Mouse (Mus musculus) macrophage (primary cell): ENCODE measurements around the gene Sfrp4. TPM values are rescaled to one million over a fixed set of nuclear protein-coding genes. Genes with fewer than 3 reads are reported as not detected.
"Not testable (repeated sequence)": the region's sequence is repeated elsewhere in the genome, so short reads cannot be mapped to it uniquely, and the experiment has no call there.

Experiments used
- H3K27ac ChIP-seq: fragments of 350-480 bp; formaldehyde crosslinking; 2 replicates; pipeline ENCODE4 v1.9.0; 2021
- H3K36me3 ChIP-seq: fragments of 350-480 bp; formaldehyde crosslinking; 2 replicates; pipeline ENCODE4 v1.9.0; 2021; ENCODE audit errors: inconsistent target
- H3K4me3 ChIP-seq: fragments of 350-480 bp; formaldehyde crosslinking; 2 replicates; pipeline ENCODE4 v1.9.0; 2021; ENCODE audit errors: inconsistent target
- H3K79me2 ChIP-seq: fragments of 350-480 bp; formaldehyde crosslinking; 2 replicates; pipeline ENCODE4 v1.9.0; 2021; ENCODE audit errors: inconsistent target
- WGBS: methylation state at CpG from one replicate; pipeline ENCODE4 v1.1.7; 2026; ENCODE audit warnings: inconsistent platforms; ENCODE audit not compliant: missing documents; 5-methylcytosine and 5-hydroxymethylcytosine counted together
- polyA plus RNA-seq: library from polyadenylated mRNA; stranded (reverse); fragments of 250-400 nt; gene quantifications from 3 replicates; pipeline ENCODE4 v1.2.4, GENCODE M21; 2018; ENCODE audit warnings: inconsistent platforms
- total RNA-seq, 78 experiments: library from RNA; depleted of rRNA; stranded (reverse); fragments of 250-400 nt; gene quantifications; 1 replicate in 9 of 78; 2 replicates in 24 of 78; 3 replicates in 43 of 78; 4 replicates in 2 of 78; pipeline ENCODE4 v1.2.4; 2018; ENCODE audit warnings: inconsistent platforms in 56 of 78

The Sfrp4 gene
- total RNA-seq (2018; cell fraction: chromatin; rRNA removed) = under 1 TPM in 1 of 26 experiments, not detected in 25; 0.95 TPM
- not detected for total RNA-seq (2018; cell fraction: cytosol; rRNA removed)
- total RNA-seq (2018; cell fraction: nucleus; rRNA removed) = not detected
- polyA plus RNA-seq = not detected in 3 replicates

DNA sequence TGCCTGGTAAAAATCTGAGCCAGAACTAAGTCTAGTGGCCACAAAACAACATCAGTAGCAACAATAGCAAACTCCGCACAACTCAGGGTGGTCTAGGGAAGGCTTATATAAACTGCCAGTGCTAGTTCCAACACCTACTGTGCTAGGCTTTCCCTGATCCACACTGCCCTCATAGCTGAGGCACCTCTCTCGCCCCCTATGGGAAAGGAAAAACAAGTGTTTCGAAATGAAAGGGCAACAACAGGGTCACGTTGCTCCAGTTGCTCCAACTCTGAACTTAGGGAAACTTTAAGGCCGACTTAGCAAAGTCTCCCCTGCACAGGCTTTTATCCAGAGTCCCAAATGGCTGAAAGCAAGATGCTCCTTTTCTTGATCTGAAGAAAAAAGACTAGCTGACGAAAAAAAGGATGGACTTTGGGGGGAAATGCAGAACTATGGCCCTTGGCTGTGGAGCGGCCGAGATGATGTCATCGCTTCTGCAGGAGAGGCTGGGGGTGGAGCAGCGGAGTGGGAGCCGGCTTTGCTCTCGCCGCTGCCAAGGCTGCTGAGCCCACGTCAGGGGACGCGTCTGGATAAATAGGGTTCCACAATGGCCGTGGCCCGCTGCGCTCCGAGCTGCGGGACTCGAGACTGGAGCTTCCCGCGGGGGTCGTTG is at the start of gene Sfrp4:
Gene Sfrp4, plus strand, starts transcription at position 532 of the 655 bp plus-strand sequence.
- H3K79me2 ChIP-seq = no peaks in the 10 kb centered on the region
- H3K36me3 ChIP-seq = no peaks in the 10 kb centered on the region
- no peak within 1 kb of the TSS for H3K27ac ChIP-seq
- H3K4me3 ChIP-seq = peak within 1 kb of the TSS; percentile 1; the same call in 1 of the 2 replicates
- WGBS = 5% methylated on average over 25 of the region's 25 CpGs

DNA sequence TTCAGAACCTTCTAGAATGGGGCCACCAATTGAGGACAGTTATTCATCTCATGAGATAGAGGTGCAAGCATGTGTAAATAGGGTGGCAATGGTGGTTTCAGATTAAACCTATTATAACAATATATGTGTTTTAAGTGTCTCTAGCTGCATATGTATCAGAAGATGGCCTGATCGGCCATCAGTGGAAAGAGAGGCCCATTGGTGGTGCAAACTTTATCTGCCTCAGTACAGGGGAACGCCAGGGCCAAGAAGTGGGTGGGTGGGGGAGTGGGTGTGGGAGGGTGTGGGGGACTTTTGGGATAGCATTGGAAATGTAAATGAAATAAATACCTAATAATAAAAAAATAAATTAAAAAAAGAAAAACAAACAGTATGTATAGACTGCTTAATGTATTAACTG is 48.2 kb upstream of the Sfrp4 start:
- H3K79me2 ChIP-seq, H3K27ac ChIP-seq, H3K4me3 ChIP-seq, H3K36me3 ChIP-seq: not testable (repeated sequence)
- 75% methylated on average over 2 of the region's 2 CpGs for WGBS

DNA sequence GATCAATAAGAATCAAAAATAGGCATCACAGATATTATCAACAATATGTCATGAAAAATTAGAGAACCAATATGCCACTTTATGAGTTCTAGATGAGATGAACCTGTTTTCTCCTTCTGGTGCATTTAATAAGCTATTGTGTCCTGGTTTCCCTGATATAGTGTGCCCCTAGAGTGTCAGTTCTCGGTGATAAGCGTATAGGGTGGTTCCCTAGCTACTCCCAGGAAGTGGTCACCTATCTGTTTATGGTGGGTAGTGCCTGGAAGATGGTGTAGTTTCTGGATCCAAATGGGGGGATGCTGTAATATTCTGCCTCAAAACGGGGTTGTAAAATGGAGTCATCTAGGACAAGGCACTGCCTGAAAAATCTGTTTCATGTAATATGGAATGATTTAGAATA is 47.0 kb upstream of the Sfrp4 start:
- no peaks in the 10 kb centered on the region for H3K36me3 ChIP-seq

DNA sequence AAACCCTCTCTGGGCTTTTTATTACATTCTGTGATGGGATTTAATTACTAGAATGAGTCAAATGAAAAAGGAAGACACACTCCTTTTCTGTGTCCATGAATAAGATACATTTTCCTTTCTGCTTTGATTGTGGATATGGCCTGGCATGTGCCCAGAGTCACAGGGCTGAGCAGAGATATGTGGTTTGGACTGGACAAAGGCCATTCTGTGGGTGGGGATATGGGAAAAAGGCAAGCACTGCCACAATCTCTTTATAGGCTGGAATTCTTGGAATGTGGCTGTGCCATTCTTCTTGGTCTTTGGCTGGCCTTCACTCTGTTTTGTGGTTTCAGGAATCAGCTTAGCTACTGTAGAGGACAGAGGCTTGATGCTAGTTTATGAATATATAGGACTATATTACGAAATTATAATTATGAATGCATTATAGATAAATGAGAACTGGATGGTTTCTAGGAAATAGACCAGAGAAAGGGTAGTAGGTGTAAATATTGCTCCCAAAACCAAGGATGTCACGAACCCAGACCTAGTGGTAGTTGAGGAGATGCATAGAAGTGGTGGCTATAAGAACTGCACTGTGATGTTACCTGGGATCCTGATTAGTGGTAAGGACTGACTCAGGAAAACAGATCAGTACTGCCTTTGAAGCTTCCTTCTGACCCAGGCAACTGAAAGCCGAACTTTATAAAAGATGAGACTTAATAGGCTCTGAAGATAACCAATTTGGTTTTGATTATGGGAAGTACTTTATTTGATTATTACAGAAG is 31.7 kb upstream of the Sfrp4 start:
- no peak overlapping the region for H3K27ac ChIP-seq
- WGBS = 90% methylated on average over 3 of the region's 3 CpGs
- no peaks in the 10 kb centered on the region for H3K36me3 ChIP-seq
- no peak overlapping the region for H3K4me3 ChIP-seq
- H3K79me2 ChIP-seq = no peaks in the 10 kb centered on the region

More for the DNA sequence above, 47.0 kb upstream of the Sfrp4 start:
- H3K27ac ChIP-seq = no peak overlapping the region
- 93% methylated on average over 3 of the region's 3 CpGs for WGBS
- no peaks in the 10 kb centered on the region for H3K79me2 ChIP-seq
- no peak overlapping the region for H3K4me3 ChIP-seq

DNA sequence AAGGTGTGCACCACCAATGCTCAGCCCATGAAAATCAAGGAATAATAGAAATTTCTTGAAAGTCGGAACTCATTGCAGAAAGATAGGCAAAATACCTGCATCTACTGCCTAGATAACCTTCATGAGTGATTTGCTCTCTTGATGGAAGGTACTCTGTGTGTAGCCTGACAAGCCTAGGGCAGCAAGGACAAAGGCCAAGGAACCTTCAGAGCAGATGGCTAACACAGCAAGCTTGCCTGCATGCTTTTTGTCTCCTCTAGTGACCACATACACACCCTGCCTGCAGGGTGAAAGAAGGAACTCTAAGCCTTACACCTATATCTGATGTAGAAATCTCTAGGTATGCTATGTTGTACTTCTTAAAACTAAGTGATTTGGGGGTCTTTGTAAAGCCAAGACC is 27.8 kb upstream of the Sfrp4 start:
- Histone ChIP-seq H3K79me2 (no peaks in the 10 kb centered on the region), H3K4me3 (no peak overlapping the region), H3K36me3 (no peaks in the 10 kb centered on the region), H3K27ac (no peak overlapping the region)
- 93% methylated on average over 1 of the region's 1 CpGs for WGBS

DNA sequence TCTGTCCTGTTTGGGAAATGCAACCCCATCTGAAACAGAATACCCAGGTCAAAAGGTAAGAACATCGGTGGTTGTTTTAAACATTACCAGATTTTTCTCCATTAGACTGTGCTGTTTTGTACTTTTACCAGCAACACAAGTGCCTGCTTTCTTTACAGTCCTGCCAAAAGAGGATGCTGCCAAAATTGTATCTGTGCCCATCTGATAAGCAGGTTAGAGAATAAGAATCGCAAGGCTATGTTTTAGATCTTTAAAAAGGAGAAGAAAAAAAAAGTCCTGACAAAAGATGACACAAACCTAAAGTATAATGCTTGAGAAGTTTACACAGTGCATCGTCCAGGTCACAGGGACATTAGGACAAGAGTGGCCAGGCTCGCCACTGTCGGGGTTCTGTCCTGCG is 23.7 kb upstream of the Sfrp4 start:
- H3K36me3 ChIP-seq = no peaks in the 10 kb centered on the region
- no peak overlapping the region for H3K27ac ChIP-seq
- no peaks in the 10 kb centered on the region for H3K79me2 ChIP-seq
- 74% methylated on average over 6 of the region's 6 CpGs for WGBS
- no peak overlapping the region for H3K4me3 ChIP-seq

DNA sequence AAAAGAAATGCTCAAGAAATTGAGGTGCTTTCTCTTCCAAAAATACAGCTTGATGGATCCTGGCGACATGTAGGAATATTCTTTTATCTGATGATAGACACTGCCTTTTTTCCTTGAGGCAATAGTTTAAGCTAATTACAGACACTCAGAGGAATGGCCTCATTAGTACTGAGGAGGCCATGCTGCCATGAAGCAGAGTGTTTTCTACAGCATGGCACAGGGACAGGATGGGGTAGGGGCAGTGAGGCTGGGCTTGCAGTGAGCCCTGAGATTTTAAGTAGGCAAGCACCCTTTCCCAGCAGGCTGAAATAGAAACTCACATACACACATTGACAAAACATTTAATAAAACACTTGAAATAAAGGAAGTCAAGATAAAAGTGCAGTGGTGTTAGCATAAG is 20.4 kb upstream of the Sfrp4 start:
- H3K4me3 ChIP-seq = no peak overlapping the region

DNA sequence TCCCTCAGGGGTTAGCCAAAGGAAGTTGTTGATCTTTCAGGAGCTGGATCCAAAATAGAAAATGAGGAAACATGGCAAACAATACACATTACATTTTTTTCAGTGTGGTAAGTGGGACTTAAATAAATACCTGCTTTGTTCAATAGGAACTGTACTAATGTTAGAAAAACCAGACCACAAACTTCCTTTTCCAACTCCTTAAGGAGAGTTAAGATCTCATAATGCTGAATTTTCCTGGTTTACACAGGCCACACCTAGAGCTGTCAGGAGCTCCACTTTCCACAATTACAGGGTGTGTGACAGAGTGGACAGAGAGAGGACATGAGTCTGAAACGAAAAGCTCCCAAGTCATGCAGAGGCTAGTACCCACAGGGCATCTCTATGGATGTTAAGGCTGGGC is 19.2 kb upstream of the Sfrp4 start:
- H3K4me3 ChIP-seq = no peak overlapping the region
- H3K36me3 ChIP-seq = no peaks in the 10 kb centered on the region
- H3K79me2 ChIP-seq = no peaks in the 10 kb centered on the region
- 60% methylated on average over 1 of the region's 1 CpGs for WGBS
- no peak overlapping the region for H3K27ac ChIP-seq

More for the DNA sequence above, 20.4 kb upstream of the Sfrp4 start:
- H3K36me3 ChIP-seq = no peaks in the 10 kb centered on the region
- H3K79me2 ChIP-seq = no peaks in the 10 kb centered on the region
- 100% methylated on average over 1 of the region's 1 CpGs for WGBS
- no peak overlapping the region for H3K27ac ChIP-seq

DNA sequence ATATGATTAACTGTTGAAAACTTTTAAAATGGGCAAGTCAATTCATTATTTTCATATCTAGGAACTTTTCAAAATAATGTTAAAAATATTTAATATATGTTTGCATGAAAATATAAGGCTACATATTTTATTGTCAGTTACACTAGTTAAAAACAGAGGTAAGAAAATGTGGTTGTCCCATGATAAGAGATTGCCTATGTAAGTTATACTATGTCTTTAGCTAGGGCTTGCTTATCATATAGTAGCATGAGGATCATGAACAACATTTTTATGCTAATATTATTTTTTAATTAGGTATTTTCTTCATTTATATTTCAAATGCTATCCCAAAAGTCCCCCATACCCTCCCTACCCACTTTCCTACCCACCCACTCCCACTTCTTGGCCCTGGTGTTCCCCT is 18.0 kb upstream of the Sfrp4 start:
- H3K79me2 ChIP-seq = no peaks in the 10 kb centered on the region

DNA sequence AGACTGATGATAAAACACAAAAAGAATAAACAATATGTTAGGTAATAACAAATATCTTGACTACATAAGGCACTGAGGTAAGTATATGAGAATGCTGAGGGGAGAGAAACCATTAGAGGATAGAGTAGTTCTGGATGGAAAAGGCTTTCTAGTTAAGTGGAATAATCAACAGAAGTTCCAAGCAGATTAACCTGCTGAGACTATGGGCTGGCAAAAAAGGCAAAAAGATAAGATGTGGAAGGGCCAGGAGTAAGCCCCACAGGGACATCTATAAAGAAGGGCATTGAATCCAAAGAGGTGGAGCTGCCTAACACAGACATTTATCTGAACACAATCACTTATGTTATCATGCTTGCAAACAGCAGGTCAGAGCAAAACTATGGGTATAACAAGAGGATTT is 14.8 kb upstream of the Sfrp4 start:
- Histone ChIP-seq H3K79me2 (no peaks in the 10 kb centered on the region), H3K4me3 (no peak overlapping the region), H3K27ac (no peak overlapping the region), H3K36me3 (no peaks in the 10 kb centered on the region)

More for the DNA sequence above, 18.0 kb upstream of the Sfrp4 start:
- H3K36me3 ChIP-seq = no peaks in the 10 kb centered on the region
- no peak overlapping the region for H3K4me3 ChIP-seq
- no peak overlapping the region for H3K27ac ChIP-seq

DNA sequence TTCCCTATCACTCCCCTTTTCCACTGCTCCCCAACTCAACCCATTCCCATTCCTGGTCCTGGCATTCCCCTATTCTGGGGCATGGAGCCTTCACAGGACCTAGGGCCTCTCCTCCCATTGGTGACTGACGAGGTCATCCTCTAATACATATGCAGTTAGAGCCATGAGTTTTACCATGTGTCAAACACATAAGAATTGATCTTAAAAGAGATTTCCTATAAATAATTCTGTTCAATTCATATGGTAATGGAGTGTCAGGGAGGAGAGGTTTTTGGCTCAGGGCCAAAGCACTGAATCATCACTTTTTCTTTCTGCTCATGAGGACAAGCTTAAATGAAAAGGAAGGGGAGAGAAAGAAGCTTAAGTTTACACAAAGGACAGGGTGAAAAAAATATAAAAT is 10.6 kb upstream of the Sfrp4 start:
- H3K79me2 ChIP-seq = no peaks in the 10 kb centered on the region
- H3K36me3 ChIP-seq = no peaks in the 10 kb centered on the region
- no peak overlapping the region for H3K4me3 ChIP-seq
- no peak overlapping the region for H3K27ac ChIP-seq
- 89% methylated on average over 1 of the region's 1 CpGs for WGBS

DNA sequence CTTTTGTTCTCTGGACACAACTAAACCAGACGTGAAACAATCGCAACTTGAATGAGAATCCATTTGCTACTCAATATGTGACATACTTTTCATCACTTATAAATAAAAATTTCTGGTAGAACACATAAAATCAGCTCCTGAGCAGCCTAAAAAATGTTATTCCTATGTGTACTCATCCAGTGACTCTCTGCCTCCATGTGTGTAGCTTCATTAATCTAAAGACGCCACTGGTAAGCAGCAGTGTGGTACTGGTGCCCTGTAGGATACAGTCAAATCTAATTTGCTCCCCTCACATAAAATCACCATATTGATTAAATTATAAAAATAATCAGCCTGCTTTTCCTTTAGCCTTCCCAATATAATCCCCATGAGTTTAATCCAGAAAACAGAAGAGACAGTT is 9.9 kb upstream of the Sfrp4 start:
- H3K36me3 ChIP-seq = no peaks in the 10 kb centered on the region
- H3K79me2 ChIP-seq = no peaks in the 10 kb centered on the region
- 90% methylated on average over 3 of the region's 3 CpGs for WGBS

DNA sequence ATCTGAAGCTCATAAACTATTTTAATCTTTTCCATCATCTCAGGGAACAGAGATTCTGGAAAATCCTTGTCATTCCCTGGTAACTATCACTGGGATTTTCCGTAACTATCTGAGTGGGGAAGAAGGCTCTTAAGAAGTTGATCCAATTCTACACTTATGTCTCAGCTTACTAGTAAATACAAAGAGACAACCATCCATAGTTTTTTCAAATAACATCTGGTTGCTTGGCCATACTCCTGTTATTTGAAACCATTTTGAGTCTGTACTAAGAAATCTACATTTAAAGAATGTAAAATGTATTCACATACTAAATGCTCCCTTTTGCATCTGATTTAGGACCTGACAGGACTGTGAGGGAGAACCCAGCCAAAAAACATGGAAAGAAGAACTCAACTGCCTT is 9.5 kb upstream of the Sfrp4 start:
- Histone ChIP-seq H3K27ac (no peak overlapping the region), H3K36me3 (no peaks in the 10 kb centered on the region), H3K4me3 (no peak overlapping the region), H3K79me2 (no peaks in the 10 kb centered on the region)
- WGBS = 100% methylated on average over 1 of the region's 1 CpGs

More for the DNA sequence above, 9.9 kb upstream of the Sfrp4 start:
- H3K27ac ChIP-seq = no peak overlapping the region
- no peak overlapping the region for H3K4me3 ChIP-seq

DNA sequence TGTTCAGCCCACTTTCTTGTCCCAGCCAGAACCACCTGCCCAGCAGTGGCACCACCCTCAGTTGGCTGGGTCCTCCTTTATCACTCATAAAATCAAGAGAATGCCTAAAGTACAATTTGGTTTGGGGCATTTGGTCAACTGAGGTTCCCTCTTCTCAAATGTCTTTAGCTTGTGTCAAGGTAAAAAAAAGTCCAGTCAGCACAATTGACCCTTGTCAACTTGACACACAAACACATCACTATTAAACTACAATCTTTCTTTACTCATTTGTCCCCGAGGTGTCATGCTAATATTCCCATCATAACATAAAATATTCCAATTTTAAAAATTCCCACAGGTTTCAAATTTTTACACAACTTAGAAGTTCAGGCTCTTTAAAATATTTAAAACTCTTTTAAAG is 8.6 kb upstream of the Sfrp4 start:
- Histone ChIP-seq H3K27ac (no peak overlapping the region), H3K79me2 (no peaks in the 10 kb centered on the region), H3K36me3 (no peaks in the 10 kb centered on the region), H3K4me3 (no peak overlapping the region)
- 82% methylated on average over 1 of the region's 1 CpGs for WGBS

DNA sequence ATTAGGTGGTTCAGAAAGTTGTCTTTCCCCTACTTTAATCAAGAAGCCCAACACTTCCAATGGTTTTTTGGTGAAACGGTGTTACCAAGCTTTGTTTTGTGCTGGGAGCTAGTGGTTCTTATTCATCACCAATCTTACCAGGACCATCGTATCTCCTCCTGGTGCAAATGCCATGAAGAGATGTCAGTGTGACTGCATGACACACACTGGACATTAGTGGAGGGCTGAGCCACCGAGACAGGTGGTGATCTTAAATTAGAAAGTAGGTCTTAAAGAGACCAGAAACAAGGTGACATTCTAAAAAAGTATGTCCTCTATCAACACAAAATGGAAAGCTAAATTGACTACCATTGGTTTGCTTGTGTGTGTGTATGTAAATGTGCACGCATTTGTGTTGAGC is 4.8 kb upstream of the Sfrp4 start:
- Histone ChIP-seq H3K4me3 (no peak overlapping the region), H3K79me2 (no peaks in the 10 kb centered on the region), H3K27ac (no peak overlapping the region), H3K36me3 (no peaks in the 10 kb centered on the region)
- WGBS = 92% methylated on average over 4 of the region's 4 CpGs
